Mouse (Mus musculus) B cell, adult 2 months (primary cell): Measurements from ENCODE around the gene Aqp3.

Source experiments
- DNase-seq, 2 experiments: peaks; one replicate each; pipeline ENCODE4 v3.0.0; 2022

The Aqp3 gene

GRCm38 (mm10) chr4:41057361-41057760, 40.6 kb downstream of the Aqp3 start:
- no peak for DNase-seq

DNA sequence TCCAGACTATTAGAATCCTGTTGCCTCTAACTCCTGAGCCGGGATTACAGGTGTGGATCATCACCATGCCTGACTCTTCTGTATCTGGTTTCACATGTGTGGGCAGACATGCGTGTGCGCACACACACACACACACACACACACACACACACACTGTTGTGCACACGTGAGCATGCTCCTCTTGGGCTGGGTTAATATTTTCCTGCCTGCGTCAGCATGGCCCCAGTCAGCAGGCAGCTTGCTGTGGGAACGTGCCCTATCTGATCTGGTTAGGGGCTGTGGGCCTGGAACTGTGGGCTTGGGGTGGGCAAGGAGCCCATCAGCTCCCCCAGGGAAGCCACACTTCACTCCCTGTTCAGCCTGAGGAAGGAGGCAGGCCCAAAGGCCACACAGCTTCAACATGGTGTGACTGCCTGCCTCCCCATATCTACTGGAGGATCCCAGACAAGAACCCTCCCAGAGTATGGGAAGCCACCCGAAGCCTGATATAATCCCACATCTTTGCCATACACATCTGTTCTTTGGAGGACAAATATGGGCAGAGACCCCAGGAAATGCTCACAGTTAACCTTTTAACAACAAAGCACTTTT, 41.1 kb downstream of the Aqp3 start:
- DNase-seq: no peak

DNA sequence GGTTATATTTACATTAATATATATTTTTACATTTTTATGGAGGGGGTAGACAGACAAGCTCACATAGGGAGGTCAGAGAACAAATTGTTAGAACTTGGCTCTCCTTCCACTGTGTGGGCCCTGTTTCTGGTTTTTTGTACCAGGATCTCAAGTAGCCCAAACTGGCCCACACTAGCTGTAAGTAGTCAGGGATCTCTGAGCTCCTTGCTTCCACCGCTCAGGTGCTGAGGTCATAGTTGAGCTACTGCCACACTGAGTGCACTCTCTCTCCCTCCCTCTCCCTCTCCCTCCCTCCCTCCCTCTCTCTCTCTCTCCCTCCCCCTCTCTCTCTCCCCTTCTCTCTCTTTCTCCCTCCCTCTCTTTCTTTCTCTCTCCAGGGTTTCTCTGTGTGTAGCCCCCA, 41.7 kb downstream of the Aqp3 start:
- no peak for DNase-seq

GRCm38 (mm10) chr4:41055111-41055510, 42.9 kb downstream of the Aqp3 start:
- DNase-seq: no peak

GRCm38 (mm10) chr4:41051781-41052180, 46.2 kb downstream of the Aqp3 start:
- no peak for DNase-seq

GRCm38 (mm10) chr4:41050726-41051675, 47.0 kb downstream of the Aqp3 start:
- DNase-seq: peak; percentile 77 to 78

- DNase-seq: no peak
Measured at GRCm38 (mm10) chr4:41048926-41049325, 49.1 kb downstream of the Aqp3 start.

- no peak for DNase-seq
Measured at GRCm38 (mm10) chr4:41047524-41048271, 50.3 kb downstream of the Aqp3 start, which contains the start of gene Aqp7. Gene Aqp7, minus strand, starts transcription at chr4:41048139.

- no peak for DNase-seq
Measured at GRCm38 (mm10) chr4:41046254-41046795, 51.7 kb downstream of the Aqp3 start.

DNA sequence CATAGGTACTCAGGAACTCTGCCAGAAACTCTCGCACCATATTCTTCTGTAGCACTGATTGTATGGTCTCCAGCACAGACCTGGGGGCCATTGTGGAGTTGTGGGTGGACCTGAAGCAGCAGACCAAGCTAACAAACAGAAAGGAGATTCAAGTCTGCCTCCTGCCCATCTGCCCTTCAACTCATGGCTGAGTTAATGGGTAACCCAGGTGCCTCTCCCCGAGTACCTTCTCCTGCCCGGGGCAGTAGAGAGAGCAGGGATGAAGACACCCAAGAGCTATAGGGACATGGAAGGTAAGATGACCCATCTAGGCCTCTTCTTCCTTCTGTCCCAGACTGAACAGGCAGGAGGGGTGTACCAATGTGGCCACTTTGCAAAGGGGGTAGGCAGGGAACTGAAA, 52.7 kb downstream of the Aqp3 start:
- no peak for DNase-seq

DNA sequence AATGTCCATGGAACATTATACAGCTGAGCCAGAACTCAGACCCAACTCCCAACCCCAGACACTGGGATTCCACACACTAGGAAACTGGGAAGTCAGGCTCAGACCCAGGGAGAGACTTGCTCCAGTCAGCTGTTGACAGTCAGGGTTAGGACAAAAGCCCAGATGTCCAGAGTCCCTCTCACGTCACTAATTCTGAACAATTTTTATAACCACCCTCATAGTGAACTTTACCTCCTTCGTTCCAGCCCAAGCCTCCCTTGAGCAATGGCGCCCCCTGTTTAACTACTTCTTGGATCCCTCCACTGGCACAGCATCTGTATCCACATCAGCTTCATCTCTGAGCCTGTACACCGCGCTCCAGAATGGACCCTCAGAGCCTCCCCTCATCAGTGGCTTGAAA, 54.0 kb downstream of the Aqp3 start:
- DNase-seq: no peak

GRCm38 (mm10) chr4:41042880-41043279, 55.1 kb downstream of the Aqp3 start:
- DNase-seq: no peak
